Mouse (Mus musculus): ENCODE measurements at regions not wholly inside any gene's neighbourhood (a gene's known extent, or its start where the extent isn't known, plus 50 kb on each side); places are given as distances from the start of the nearest gene placed in this dataset.

- no peaks in the 10 kb centered on the region for H3K27me3 ChIP-seq (ENCODE audit: control insufficient read depth, insufficient read depth, low read length)
- H3K4me2 ChIP-seq (ENCODE audit: low read depth, low read length) = no peak overlapping the region
- no peaks in the 10 kb centered on the region for H3K9me3 ChIP-seq (replicated peaks; ENCODE audit: control insufficient read depth, low read length)
- H3K36me3 ChIP-seq (replicated peaks; ENCODE audit: control insufficient read depth, insufficient read depth, low read length) = no peaks in the 10 kb centered on the region
- H3K4me1 ChIP-seq (ENCODE audit: control insufficient read depth, insufficient read depth) = no peaks in the 10 kb centered on the region
- no peak overlapping the region for H3K4me3 ChIP-seq (ENCODE audit: low read depth, low read length)
- TF ChIP-seq EP300 (IDR thresholded peaks at IDR 0.05; ENCODE audit: low read depth) = no peak
- no peak for TF ChIP-seq CTCF (IDR thresholded peaks at IDR 0.05; ENCODE audit: low read depth)
- WGBS = 80% methylated on average over 14 of the region's 14 CpGs
- no peak for ATAC-seq (ENCODE audit: insufficient read depth, low read depth)
- no peak overlapping the region for H3K27ac ChIP-seq (ENCODE audit: low read depth)
- no peak overlapping the region for H3K9ac ChIP-seq (replicated peaks; ENCODE audit: low read depth, low read length)
- DNase-seq (ENCODE audit: low spot score) = no peak
Observed at GRCm38 (mm10) chr19:23074602-23075570, 66.1 kb upstream of the Klf9 start.

DNA sequence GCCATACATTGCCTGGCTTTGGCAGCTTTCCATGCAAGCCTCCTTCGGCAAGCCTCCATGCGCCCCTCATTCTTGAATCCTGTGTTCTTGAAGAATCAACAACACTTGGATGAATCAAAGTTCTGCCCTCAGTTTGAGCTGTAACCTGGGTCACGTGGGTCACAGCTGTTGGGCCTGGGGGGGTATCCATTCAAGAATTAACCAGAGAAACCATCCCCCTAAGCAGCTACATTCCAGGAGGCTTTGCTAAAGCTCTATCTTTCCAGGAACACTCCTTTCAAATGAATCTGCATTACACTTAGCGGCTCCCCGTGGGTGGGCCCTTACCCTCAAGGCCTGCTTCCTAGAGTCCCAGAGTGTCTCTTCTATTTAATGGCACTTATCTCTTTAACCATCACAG, 65.2 kb upstream of the Klf9 start:
- Histone ChIP-seq H3K4me2 (ENCODE audit: low read depth, low read length) (no peak overlapping the region), H3K4me1 (ENCODE audit: control insufficient read depth, insufficient read depth) (no peaks in the 10 kb centered on the region), H3K9ac (replicated peaks; ENCODE audit: low read depth, low read length) (no peak overlapping the region), H3K27ac (ENCODE audit: low read depth) (no peak overlapping the region), H3K36me3 (replicated peaks; ENCODE audit: control insufficient read depth, insufficient read depth, low read length) (no peaks in the 10 kb centered on the region), H3K4me3 (ENCODE audit: low read depth, low read length) (no peak overlapping the region), H3K27me3 (ENCODE audit: control insufficient read depth, insufficient read depth, low read length) (no peaks in the 10 kb centered on the region), H3K9me3 (replicated peaks; ENCODE audit: control insufficient read depth, low read length) (no peaks in the 10 kb centered on the region)
- no peak for TF ChIP-seq EP300 (IDR thresholded peaks at IDR 0.05; ENCODE audit: low read depth)
- TF ChIP-seq CTCF (IDR thresholded peaks at IDR 0.05; ENCODE audit: low read depth) = no peak
- DNase-seq (ENCODE audit: low spot score) = no peak
- no peak for ATAC-seq (ENCODE audit: insufficient read depth, low read depth)
- 54% methylated on average over 5 of the region's 5 CpGs for WGBS

DNA sequence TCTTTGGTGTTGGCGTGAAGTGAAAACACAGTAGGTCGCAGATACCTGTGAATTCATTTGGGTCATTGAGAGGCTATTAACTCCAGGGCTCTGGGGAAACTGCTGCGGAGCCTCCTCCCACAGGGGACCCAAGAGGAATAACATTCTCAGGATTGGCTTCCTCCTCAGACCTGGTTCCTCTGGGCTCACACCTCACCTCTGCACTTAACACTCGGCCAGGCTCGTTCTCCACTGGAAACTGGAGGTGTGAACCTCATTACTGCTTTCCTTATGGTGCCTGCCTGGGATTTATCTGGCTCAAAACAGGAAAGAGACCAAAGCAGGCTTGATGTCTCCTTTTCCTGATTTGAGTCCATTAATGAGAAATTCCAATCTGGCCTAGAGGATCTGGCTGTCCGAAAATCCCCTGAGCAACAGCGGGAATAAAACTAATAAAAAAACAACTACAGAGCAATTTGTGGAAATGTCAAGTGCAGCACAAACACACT, 55.8 kb upstream of the Klf9 start:
- Histone ChIP-seq H3K27ac (ENCODE audit: low read depth) (no peak overlapping the region), H3K9ac (replicated peaks; ENCODE audit: low read depth, low read length) (no peak overlapping the region), H3K27me3 (ENCODE audit: control insufficient read depth, insufficient read depth, low read length) (no peaks in the 10 kb centered on the region), H3K9me3 (replicated peaks; ENCODE audit: control insufficient read depth, low read length) (no peaks in the 10 kb centered on the region), H3K4me3 (ENCODE audit: low read depth, low read length) (no peak overlapping the region), H3K4me1 (ENCODE audit: control insufficient read depth, insufficient read depth) (no peaks in the 10 kb centered on the region), H3K4me2 (ENCODE audit: low read depth, low read length) (no peak overlapping the region), H3K36me3 (replicated peaks; ENCODE audit: control insufficient read depth, insufficient read depth, low read length) (no peaks in the 10 kb centered on the region)
- ATAC-seq (ENCODE audit: insufficient read depth, low read depth) (no peak), DNase-seq (ENCODE audit: low spot score) (no peak)
- WGBS = 42% methylated on average over 7 of the region's 7 CpGs
- no peak for TF ChIP-seq EP300 (IDR thresholded peaks at IDR 0.05; ENCODE audit: low read depth)

GRCm38 (mm10) chr19:23087575-23087974, 53.5 kb upstream of the Klf9 start:
- TF ChIP-seq CTCF (IDR thresholded peaks at IDR 0.05; ENCODE audit: low read depth) = no peak
- TF ChIP-seq EP300 (IDR thresholded peaks at IDR 0.05; ENCODE audit: low read depth) = no peak
- ATAC-seq (ENCODE audit: insufficient read depth, low read depth) = no peak
- Histone ChIP-seq H3K4me3 (ENCODE audit: low read depth, low read length) (no peak overlapping the region), H3K27me3 (ENCODE audit: control insufficient read depth, insufficient read depth, low read length) (no peaks in the 10 kb centered on the region), H3K9me3 (replicated peaks; ENCODE audit: control insufficient read depth, low read length) (no peaks in the 10 kb centered on the region), H3K4me1 (ENCODE audit: control insufficient read depth, insufficient read depth) (no peaks in the 10 kb centered on the region), H3K36me3 (replicated peaks; ENCODE audit: control insufficient read depth, insufficient read depth, low read length) (no peaks in the 10 kb centered on the region), H3K27ac (ENCODE audit: low read depth) (no peak overlapping the region), H3K9ac (replicated peaks; ENCODE audit: low read depth, low read length) (no peak overlapping the region), H3K4me2 (ENCODE audit: low read depth, low read length) (no peak overlapping the region)
- DNase-seq (ENCODE audit: low spot score) = no peak
- WGBS = 83% methylated on average over 3 of the region's 3 CpGs

- DNase-seq (ENCODE audit: low spot score) = no peak
- H3K27ac ChIP-seq (ENCODE audit: low read depth) = no peak overlapping the region
- no peaks in the 10 kb centered on the region for H3K9me3 ChIP-seq (replicated peaks; ENCODE audit: control insufficient read depth, low read length)
- H3K4me1 ChIP-seq (ENCODE audit: control insufficient read depth, insufficient read depth) = no peaks in the 10 kb centered on the region
- WGBS = 100% methylated on average over 1 of the region's 1 CpGs
- no peak overlapping the region for H3K4me2 ChIP-seq (ENCODE audit: low read depth, low read length)
- H3K27me3 ChIP-seq (ENCODE audit: control insufficient read depth, insufficient read depth, low read length) = no peaks in the 10 kb centered on the region
- H3K4me3 ChIP-seq (ENCODE audit: low read depth, low read length) = no peak overlapping the region
- no peaks in the 10 kb centered on the region for H3K36me3 ChIP-seq (replicated peaks; ENCODE audit: control insufficient read depth, insufficient read depth, low read length)
- H3K9ac ChIP-seq (replicated peaks; ENCODE audit: low read depth, low read length) = no peak overlapping the region
- no peak for ATAC-seq (ENCODE audit: insufficient read depth, low read depth)
- TF ChIP-seq EP300 (IDR thresholded peaks at IDR 0.05; ENCODE audit: low read depth) (no peak), CTCF (IDR thresholded peaks at IDR 0.05; ENCODE audit: low read depth) (no peak)
Observed at GRCm38 (mm10) chr19:23089081-23089480, 51.9 kb upstream of the Klf9 start.
